Mouse (Mus musculus): Measurements from ENCODE around the gene Rbm48. TPM values are rescaled to one million over a fixed set of nuclear protein-coding genes. Genes with fewer than 3 reads are reported as not detected.

Gene Rbm48
- polyA plus RNA-seq, 1 experiment, result 1.9 TPM

- TF ChIP-seq USF1 (IDR thresholded peaks at IDR 0.05; ENCODE audit: low read depth) (no peak), POLR2A (IDR thresholded peaks at IDR 0.05; ENCODE audit: insufficient read length, low read depth) (no peak), MYOG (IDR thresholded peaks at IDR 0.05; ENCODE audit: control insufficient read depth in 1 of 3, insufficient read depth in 1 of 3, insufficient read length in 2 of 3, low read depth in 2 of 3) (no peak), SRF (IDR thresholded peaks at IDR 0.05; ENCODE audit: control insufficient read depth, insufficient read length, low read depth) (no peak), MYOD1 (IDR thresholded peaks at IDR 0.05; ENCODE audit: control insufficient read depth in 1 of 3, insufficient read length in 2 of 3, low read depth in 2 of 3) (no peak), POLR2AphosphoS2 (IDR thresholded peaks at IDR 0.05; ENCODE audit: insufficient read length, low read depth) (no peak), CEBPB (IDR thresholded peaks at IDR 0.05; ENCODE audit: insufficient read depth, poor library complexity, severe bottlenecking) (no peak), TCF3 (IDR thresholded peaks at IDR 0.05; ENCODE audit: insufficient read length, low read depth) (no peak), E2F4 (IDR thresholded peaks at IDR 0.05; ENCODE audit: insufficient read depth) (no peak), REST (IDR thresholded peaks at IDR 0.05; ENCODE audit: insufficient read depth, insufficient read length) (no peak), TCF12 (IDR thresholded peaks at IDR 0.05; ENCODE audit: insufficient read depth, poor library complexity, severe bottlenecking) (no peak), MAX (IDR thresholded peaks at IDR 0.05; ENCODE audit: low read depth) (no peak)
- H3ac ChIP-seq (ENCODE audit: control insufficient read depth, insufficient read length), result no peak overlapping the region
- no peak overlapping the region for H3K4me3 ChIP-seq
- no peak overlapping the region for H3K4me2 ChIP-seq (ENCODE audit: low read depth)
- peaks cover 66% of the 10 kb centered on the region for H3K36me3 ChIP-seq (ENCODE audit: control insufficient read depth, insufficient read depth)
- no peaks in the 10 kb centered on the region for H3K79me2 ChIP-seq (ENCODE audit: control insufficient read depth, insufficient read depth)
- H3K27me3 ChIP-seq (ENCODE audit: control insufficient read depth, insufficient read depth, insufficient read length), result no peaks in the 10 kb centered on the region
These were observed 18.4 kb downstream of the Rbm48 start for GRCm38 (mm10) chr5:3577939-3578338.

GRCm38 (mm10) chr5:3574825-3575224, 21.6 kb downstream of the Rbm48 start:
- TF ChIP-seq USF1 (IDR thresholded peaks at IDR 0.05; ENCODE audit: low read depth), result no peak
- TF ChIP-seq POLR2A (IDR thresholded peaks at IDR 0.05; ENCODE audit: insufficient read length, low read depth), result no peak
- TF ChIP-seq TCF12 (IDR thresholded peaks at IDR 0.05; ENCODE audit: insufficient read depth, poor library complexity, severe bottlenecking), result no peak
- Histone ChIP-seq H3K4me2 (ENCODE audit: low read depth) (no peak overlapping the region), H3K79me2 (ENCODE audit: control insufficient read depth, insufficient read depth) (no peaks in the 10 kb centered on the region), H3ac (ENCODE audit: control insufficient read depth, insufficient read length) (no peak overlapping the region), H3K4me3 (no peak overlapping the region), H3K36me3 (ENCODE audit: control insufficient read depth, insufficient read depth) (peaks cover 68% of the 10 kb centered on the region), H3K27me3 (ENCODE audit: control insufficient read depth, insufficient read depth, insufficient read length) (no peaks in the 10 kb centered on the region)

GRCm38 (mm10) chr5:3571266-3571665, 25.1 kb downstream of the Rbm48 start, which contains the start of gene 1700109H08Rik:
Gene 1700109H08Rik (plus strand): TSS chr5:3571566.
- Histone ChIP-seq H3ac (ENCODE audit: control insufficient read depth, insufficient read length) (no peak within 1 kb of the TSS), H3K4me3 (no peak within 1 kb of the TSS), H3K79me2 (ENCODE audit: control insufficient read depth, insufficient read depth) (no peaks in the 10 kb centered on the region), H3K27me3 (ENCODE audit: control insufficient read depth, insufficient read depth, insufficient read length) (no peaks in the 10 kb centered on the region), H3K4me2 (ENCODE audit: low read depth) (no peak within 1 kb of the TSS), H3K36me3 (ENCODE audit: control insufficient read depth, insufficient read depth) (peaks cover 52% of the 10 kb centered on the region)
- TF ChIP-seq REST (IDR thresholded peaks at IDR 0.05; ENCODE audit: insufficient read depth, insufficient read length) (no peak), E2F4 (IDR thresholded peaks at IDR 0.05; ENCODE audit: insufficient read depth) (no peak), MYOG (IDR thresholded peaks at IDR 0.05; ENCODE audit: control insufficient read depth in 1 of 3, insufficient read depth in 1 of 3, insufficient read length in 2 of 3, low read depth in 2 of 3) (no peak), TCF3 (IDR thresholded peaks at IDR 0.05; ENCODE audit: insufficient read length, low read depth) (no peak), MYOD1 (IDR thresholded peaks at IDR 0.05; ENCODE audit: control insufficient read depth in 1 of 3, insufficient read length in 2 of 3, low read depth in 2 of 3) (no peak), POLR2A (IDR thresholded peaks at IDR 0.05; ENCODE audit: insufficient read length, low read depth) (no peak), MAX (IDR thresholded peaks at IDR 0.05; ENCODE audit: low read depth) (no peak), USF1 (IDR thresholded peaks at IDR 0.05; ENCODE audit: low read depth) (no peak), CEBPB (IDR thresholded peaks at IDR 0.05; ENCODE audit: insufficient read depth, poor library complexity, severe bottlenecking) (no peak), SRF (IDR thresholded peaks at IDR 0.05; ENCODE audit: control insufficient read depth, insufficient read length, low read depth) (no peak), TCF12 (IDR thresholded peaks at IDR 0.05; ENCODE audit: insufficient read depth, poor library complexity, severe bottlenecking) (no peak), POLR2AphosphoS2 (IDR thresholded peaks at IDR 0.05; ENCODE audit: insufficient read length, low read depth) (no peak)

- Histone ChIP-seq H3K4me2 (ENCODE audit: low read depth) (no peak overlapping the region), H3K79me2 (ENCODE audit: control insufficient read depth, insufficient read depth) (peaks cover 62% of the 10 kb centered on the region), H3ac (ENCODE audit: control insufficient read depth, insufficient read length) (no peak overlapping the region), H3K4me3 (no peak overlapping the region), H3K27me3 (ENCODE audit: control insufficient read depth, insufficient read depth, insufficient read length) (no peaks in the 10 kb centered on the region), H3K36me3 (ENCODE audit: control insufficient read depth, insufficient read depth) (peaks cover 15% of the 10 kb centered on the region)
- no peak for TF ChIP-seq USF1 (IDR thresholded peaks at IDR 0.05; ENCODE audit: low read depth)
These were observed 42.2 kb downstream of the Rbm48 start for GRCm38 (mm10) chr5:3554198-3554597.

- no peaks in the 10 kb centered on the region for H3K36me3 ChIP-seq (ENCODE audit: control insufficient read depth, insufficient read depth)
- no peak overlapping the region for H3K4me3 ChIP-seq
- no peak overlapping the region for H3K4me2 ChIP-seq (ENCODE audit: low read depth)
- no peak overlapping the region for H3ac ChIP-seq (ENCODE audit: control insufficient read depth, insufficient read length)
- no peaks in the 10 kb centered on the region for H3K27me3 ChIP-seq (ENCODE audit: control insufficient read depth, insufficient read depth, insufficient read length)
- peaks cover 89% of the 10 kb centered on the region for H3K79me2 ChIP-seq (ENCODE audit: control insufficient read depth, insufficient read depth)
- TF ChIP-seq POLR2AphosphoS2 (IDR thresholded peaks at IDR 0.05; ENCODE audit: insufficient read length, low read depth) (no peak), TCF12 (IDR thresholded peaks at IDR 0.05; ENCODE audit: insufficient read depth, poor library complexity, severe bottlenecking) (no peak), CEBPB (IDR thresholded peaks at IDR 0.05; ENCODE audit: insufficient read depth, poor library complexity, severe bottlenecking) (no peak), POLR2A (IDR thresholded peaks at IDR 0.05; ENCODE audit: insufficient read length, low read depth) (no peak), USF1 (IDR thresholded peaks at IDR 0.05; ENCODE audit: low read depth) (no peak), TCF3 (IDR thresholded peaks at IDR 0.05; ENCODE audit: insufficient read length, low read depth) (no peak), REST (IDR thresholded peaks at IDR 0.05; ENCODE audit: insufficient read depth, insufficient read length) (no peak), E2F4 (IDR thresholded peaks at IDR 0.05; ENCODE audit: insufficient read depth) (no peak), SRF (IDR thresholded peaks at IDR 0.05; ENCODE audit: control insufficient read depth, insufficient read length, low read depth) (no peak), MYOG (IDR thresholded peaks at IDR 0.05; ENCODE audit: control insufficient read depth in 1 of 3, insufficient read depth in 1 of 3, insufficient read length in 2 of 3, low read depth in 2 of 3) (no peak), MAX (IDR thresholded peaks at IDR 0.05; ENCODE audit: low read depth) (no peak), MYOD1 (IDR thresholded peaks at IDR 0.05; ENCODE audit: control insufficient read depth in 1 of 3, insufficient read length in 2 of 3, low read depth in 2 of 3) (no peak)
These were observed 44.9 kb downstream of the Rbm48 start for GRCm38 (mm10) chr5:3551481-3551880.
